Mouse (Mus musculus): ENCODE results near the gene Cacna1a.
A peak's percentile ranks its signal among the peaks of the same experiment; 100 is the strongest.

GRCm38 (mm10) chr8:84413886-84414851 lies 25.9 kb downstream of the Cacna1a start:
- TF ChIP-seq POLR2A (IDR thresholded peaks at IDR 0.05; ENCODE audit: borderline replicate concordance, extremely low read depth, insufficient read depth, insufficient read length, poor library complexity, severe bottlenecking) (peak; percentile 22; the same call in 1 of the 2 replicates), CTCF (IDR thresholded peaks at IDR 0.05; ENCODE audit: borderline replicate concordance, extremely low read depth, insufficient read depth, insufficient read length) (no peak)
